Mouse (Mus musculus) erythroblast, embryonic 14.5 days (primary cell): ENCODE measurements at regions not wholly inside any gene's neighbourhood (a gene's known extent, or its start where the extent isn't known, plus 50 kb on each side); places are given as distances from the start of the nearest gene placed in this dataset.

Experiments
- GATA1 ChIP-seq: IDR thresholded peaks from 2 replicates; pipeline ENCODE4 v1.6.1; 2012; ENCODE audit warnings: low read length, inconsistent platforms, mixed read lengths
- TAL1 ChIP-seq: IDR thresholded peaks from 3 replicates; pipeline ENCODE4 v1.6.1; 2012; ENCODE audit warnings: low read length, inconsistent platforms, mixed read lengths

- TF ChIP-seq GATA1 (no peak), TAL1 (no peak)
Observed at GRCm38 (mm10) chr7:36901537-36901936, 203.6 kb downstream of the Tshz3 start.
